Mouse (Mus musculus) urinary bladder, postnatal 25 days (tissue): Measurements from ENCODE around the gene Gm4791.

Experiments used
- DNase-seq: peaks from one replicate; pipeline ENCODE4 v3.0.0; 2022; ENCODE audit warnings: low spot score

Gene Gm4791

GRCm38 (mm10) chr9:46998338-46998791, at the start of gene Gm4791:
Gene Gm4791 (plus strand): TSS chr9:46998741.
- no peak for DNase-seq

GRCm38 (mm10) chr9:46956286-46956685, 42.3 kb upstream of the Gm4791 start:
- no peak for DNase-seq

- no peak for DNase-seq
Observed at GRCm38 (mm10) chr9:46957420-46957950, 41.1 kb upstream of the Gm4791 start.

- DNase-seq = no peak
Observed at GRCm38 (mm10) chr9:46966028-46966427, 32.5 kb upstream of the Gm4791 start.

- no peak for DNase-seq
Observed at GRCm38 (mm10) chr9:46968970-46969369, 29.6 kb upstream of the Gm4791 start.

GRCm38 (mm10) chr9:46969406-46969805, 29.1 kb upstream of the Gm4791 start:
- DNase-seq = no peak

- no peak for DNase-seq
Observed at GRCm38 (mm10) chr9:46978806-46979205, 19.7 kb upstream of the Gm4791 start.

- DNase-seq = no peak
Observed at GRCm38 (mm10) chr9:46980111-46980510, 18.4 kb upstream of the Gm4791 start.

- DNase-seq = no peak
Observed at GRCm38 (mm10) chr9:46983471-46983870, 15.1 kb upstream of the Gm4791 start.

GRCm38 (mm10) chr9:47041569-47041968, 43.0 kb downstream of the Gm4791 start:
- no peak for DNase-seq
